Mouse (Mus musculus): ENCODE measurements around the gene Rrp9. TPM values are rescaled to one million over a fixed set of nuclear protein-coding genes. Genes with fewer than 3 reads are reported as not detected.

The Rrp9 gene
- polyA plus RNA-seq, 1 experiment from 2014 or later, result 40.2 TPM

Other genes with a start within 250 kb of the Rrp9 start
- gene Alas1, start 227.3 kb upstream of the Rrp9 start, polyA plus RNA-seq (2015; fragmentation: Nextera tagmentation; extraction: Ambion mirVana), result 100 and 110 TPM in 2 replicates
- 19.1 and 21.3 TPM in 2 replicates for gene Poc1a, start 194.9 kb upstream of the Rrp9 start, polyA plus RNA-seq (2015; fragmentation: Nextera tagmentation; extraction: Ambion mirVana)
- 39.0 and 47.0 TPM in 2 replicates for gene Dusp7, start 107.3 kb upstream of the Rrp9 start, polyA plus RNA-seq (2015; fragmentation: Nextera tagmentation; extraction: Ambion mirVana)
- gene Rpl29, start 46.5 kb upstream of the Rrp9 start, polyA plus RNA-seq (2015; fragmentation: Nextera tagmentation; extraction: Ambion mirVana), result 786 and 956 TPM in 2 replicates
- gene Acy1, start 37.6 kb upstream of the Rrp9 start, polyA plus RNA-seq (2015; fragmentation: Nextera tagmentation; extraction: Ambion mirVana), result 42.2 and 48.6 TPM in 2 replicates
- 38.9 and 40.8 TPM in 2 replicates for gene Abhd14b, start 28.5 kb upstream of the Rrp9 start, polyA plus RNA-seq (2015; fragmentation: Nextera tagmentation; extraction: Ambion mirVana)
- gene Abhd14a, start 28.3 kb upstream of the Rrp9 start, polyA plus RNA-seq (2015; fragmentation: Nextera tagmentation; extraction: Ambion mirVana), result 75.0 TPM in 2 replicates
- 83.2 and 91.4 TPM in 2 replicates for gene Pcbp4, start 22.7 kb upstream of the Rrp9 start, polyA plus RNA-seq (2015; fragmentation: Nextera tagmentation; extraction: Ambion mirVana)
- gene Gpr62, start 10.0 kb upstream of the Rrp9 start, polyA plus RNA-seq (2015; fragmentation: Nextera tagmentation; extraction: Ambion mirVana), result 0.37 and 0.55 TPM in 2 replicates
- 6.1 and 8.5 TPM in 2 replicates for gene Parp3, start 986 bp downstream of the Rrp9 start, polyA plus RNA-seq (2015; fragmentation: Nextera tagmentation; extraction: Ambion mirVana)
- gene Iqcf1, start 24.0 kb downstream of the Rrp9 start, polyA plus RNA-seq (2015; fragmentation: Nextera tagmentation; extraction: Ambion mirVana), result not detected in 2 replicates
- not detected in 2 replicates for gene Iqcf5, start 38.6 kb downstream of the Rrp9 start, polyA plus RNA-seq (2015; fragmentation: Nextera tagmentation; extraction: Ambion mirVana)
- gene Iqcf3, start 85.7 kb downstream of the Rrp9 start, polyA plus RNA-seq (2015; fragmentation: Nextera tagmentation; extraction: Ambion mirVana), result not detected in 2 replicates
- gene Iqcf4, start 95.0 kb downstream of the Rrp9 start, polyA plus RNA-seq (2015; fragmentation: Nextera tagmentation; extraction: Ambion mirVana), result not detected in 2 replicates
- gene Iqcf6, start 150.6 kb downstream of the Rrp9 start, polyA plus RNA-seq (2015; fragmentation: Nextera tagmentation; extraction: Ambion mirVana), result not detected in 2 replicates
- 0.06 and 0.09 TPM in 2 replicates for gene Grm2, start 180.1 kb downstream of the Rrp9 start, polyA plus RNA-seq (2015; fragmentation: Nextera tagmentation; extraction: Ambion mirVana)
- 72.9 and 79.5 TPM in 2 replicates for gene Tex264, start 210.0 kb downstream of the Rrp9 start, polyA plus RNA-seq (2015; fragmentation: Nextera tagmentation; extraction: Ambion mirVana)